In genomic region chr5:32610801-32611340, GRCm38 (mm10) we compare ENCODE assay signal across 1 mouse cellular context.
TF ChIP-seq lines count a peak whose summit lies in the region.

TSS of gene Yes1 (plus strand) at chr5:32611171.

TF ChIP-seq in CH12.LX, 34 proteins besides CTCF, POLR2A, EP300 and RAD21 (continued from another document):
- TF ChIP-seq USF1 (IDR thresholded peaks at IDR 0.05; ENCODE audit: low read depth, low read length) (no peak), ELF1 (IDR thresholded peaks at IDR 0.05; ENCODE audit: low read depth, low read length) (peak; percentile 74), RCOR1 (conservative IDR thresholded peaks at IDR 0.05; ENCODE audit: low read depth, low read length) (no peak), CHD1 (IDR thresholded peaks at IDR 0.05; ENCODE audit: low read depth, low read length) (no peak), SMC3 (IDR thresholded peaks at IDR 0.05; ENCODE audit: low read depth, low read length) (no peak), KAT2A (IDR thresholded peaks at IDR 0.05; ENCODE audit: insufficient replicate concordance, low read length) (0 out of 2 replicates have a peak, but pooled peaks have one; percentile 40), ZC3H11A (IDR thresholded peaks at IDR 0.05; ENCODE audit: low read depth, low read length) (no peak), E2F4 (IDR thresholded peaks at IDR 0.05; ENCODE audit: insufficient replicate concordance, low read depth, low read length) (no peak), MAFK (IDR thresholded peaks at IDR 0.05; ENCODE audit: insufficient replicate concordance, low read length) (no peak), MXI1 (IDR thresholded peaks at IDR 0.05; ENCODE audit: low read depth, low read length) (peak; percentile 77), MAX (IDR thresholded peaks at IDR 0.05; ENCODE audit: low read length) (peak; percentile 48; the same call in 1 of the 2 replicates)
TF ChIP-seq in CH12.LX: peak in this region for 16.
